Mouse (Mus musculus): ENCODE results near the gene Zdhhc20. TPM values are rescaled to one million over a fixed set of nuclear protein-coding genes. Genes with fewer than 3 reads are reported as not detected.
A peak's percentile ranks its signal among the peaks of the same experiment; 100 is the strongest.

Gene Zdhhc20
- polyA plus RNA-seq, 1 experiment from 2014 or later = 42.4 TPM

GRCm38 (mm10) chr14:57887171-57887570 is 2.9 kb downstream of the Zdhhc20 start:
- Histone ChIP-seq H3K27ac (replicated peaks) (peak overlapping the region; percentile 29), H3K4me3 (no peak overlapping the region), H3K4me2 (0 out of 2 replicates have a peak overlapping the region, but pooled peaks have one; percentile 11), H3K9me3 (no peaks in the 10 kb centered on the region), H3K27me3 (replicated peaks) (no peaks in the 10 kb centered on the region), H3K36me3 (0 out of 2 replicates have a peak, but pooled peaks cover 3% of the 10 kb centered on the region), H3K4me1 (peaks cover 43% of the 10 kb centered on the region), H3K9ac (0 out of 2 replicates have a peak overlapping the region, but pooled peaks have one; percentile 10)
- 69% methylated on average over 8 of the region's 8 CpGs for WGBS
- ATAC-seq (ENCODE audit: extremely low read depth, insufficient number of reproducible peaks, low FRiP score, low TSS enrichment) = no peak

GRCm38 (mm10) chr14:57886032-57886431 is 4.0 kb downstream of the Zdhhc20 start:
- H3K4me3 ChIP-seq = no peak overlapping the region
- no peak for ATAC-seq (ENCODE audit: extremely low read depth, insufficient number of reproducible peaks, low FRiP score, low TSS enrichment)
- no peak overlapping the region for H3K9ac ChIP-seq
- no peaks in the 10 kb centered on the region for H3K9me3 ChIP-seq
- H3K27me3 ChIP-seq (replicated peaks) = no peaks in the 10 kb centered on the region
- 0 out of 2 replicates have a peak, but pooled peaks cover 3% of the 10 kb centered on the region for H3K36me3 ChIP-seq
- H3K27ac ChIP-seq (replicated peaks) = no peak overlapping the region
- H3K4me1 ChIP-seq = peaks cover 54% of the 10 kb centered on the region
- 74% methylated on average over 2 of the region's 2 CpGs for WGBS
- H3K4me2 ChIP-seq = no peak overlapping the region

GRCm38 (mm10) chr14:57883341-57883740 is 6.7 kb downstream of the Zdhhc20 start:
- 88% methylated on average over 3 of the region's 3 CpGs for WGBS
- Histone ChIP-seq H3K36me3 (0 out of 2 replicates have a peak, but pooled peaks cover 3% of the 10 kb centered on the region), H3K4me3 (no peak overlapping the region), H3K27me3 (replicated peaks) (no peaks in the 10 kb centered on the region), H3K9ac (no peak overlapping the region), H3K27ac (replicated peaks) (no peak overlapping the region), H3K9me3 (no peaks in the 10 kb centered on the region), H3K4me2 (no peak overlapping the region), H3K4me1 (peaks cover 59% of the 10 kb centered on the region)
- ATAC-seq (ENCODE audit: extremely low read depth, insufficient number of reproducible peaks, low FRiP score, low TSS enrichment) = no peak

GRCm38 (mm10) chr14:57882720-57883119 is 7.4 kb downstream of the Zdhhc20 start:
- Histone ChIP-seq H3K36me3 (0 out of 2 replicates have a peak, but pooled peaks cover 3% of the 10 kb centered on the region), H3K4me1 (peaks cover 54% of the 10 kb centered on the region), H3K4me2 (no peak overlapping the region), H3K27ac (replicated peaks) (peak overlapping the region; percentile 87), H3K4me3 (no peak overlapping the region), H3K9me3 (no peaks in the 10 kb centered on the region), H3K9ac (no peak overlapping the region), H3K27me3 (replicated peaks) (no peaks in the 10 kb centered on the region)
- WGBS = 51% methylated on average over 4 of the region's 4 CpGs
- no peak for ATAC-seq (ENCODE audit: extremely low read depth, insufficient number of reproducible peaks, low FRiP score, low TSS enrichment)

GRCm38 (mm10) chr14:57881793-57882192 is 8.3 kb downstream of the Zdhhc20 start:
- peak; percentile 71; the same call in 1 of the 2 replicates for ATAC-seq (ENCODE audit: extremely low read depth, insufficient number of reproducible peaks, low FRiP score, low TSS enrichment)
- WGBS = 17% methylated on average over 4 of the region's 4 CpGs

GRCm38 (mm10) chr14:57881074-57881473 is 9.0 kb downstream of the Zdhhc20 start:
- 0 out of 2 replicates have a peak, but pooled peaks cover 3% of the 10 kb centered on the region for H3K36me3 ChIP-seq
- peak overlapping the region; percentile 87 for H3K27ac ChIP-seq (replicated peaks)
- no peak for ATAC-seq (ENCODE audit: extremely low read depth, insufficient number of reproducible peaks, low FRiP score, low TSS enrichment)
- no peak overlapping the region for H3K4me2 ChIP-seq
- no peaks in the 10 kb centered on the region for H3K9me3 ChIP-seq
- H3K4me1 ChIP-seq = peaks cover 43% of the 10 kb centered on the region
- H3K4me3 ChIP-seq = no peak overlapping the region
- H3K9ac ChIP-seq = peak overlapping the region; percentile 54; the same call in 1 of the 2 replicates
- no peaks in the 10 kb centered on the region for H3K27me3 ChIP-seq (replicated peaks)

More at GRCm38 (mm10) chr14:57881793-57882192, 8.3 kb downstream of the Zdhhc20 start:
- Histone ChIP-seq H3K27ac (replicated peaks) (peak overlapping the region; percentile 87), H3K9ac (peak overlapping the region; percentile 54), H3K4me3 (no peak overlapping the region), H3K4me2 (peak overlapping the region; percentile 30), H3K9me3 (no peaks in the 10 kb centered on the region), H3K4me1 (peaks cover 46% of the 10 kb centered on the region), H3K27me3 (replicated peaks) (no peaks in the 10 kb centered on the region), H3K36me3 (0 out of 2 replicates have a peak, but pooled peaks cover 3% of the 10 kb centered on the region)

GRCm38 (mm10) chr14:57877921-57878320 is 12.2 kb downstream of the Zdhhc20 start:
- Histone ChIP-seq H3K4me2 (no peak overlapping the region), H3K9me3 (no peaks in the 10 kb centered on the region), H3K36me3 (peaks cover 12% of the 10 kb centered on the region), H3K4me3 (no peak overlapping the region), H3K4me1 (peaks cover 30% of the 10 kb centered on the region), H3K27me3 (replicated peaks) (no peaks in the 10 kb centered on the region), H3K27ac (replicated peaks) (no peak overlapping the region), H3K9ac (no peak overlapping the region)
- ATAC-seq (ENCODE audit: extremely low read depth, insufficient number of reproducible peaks, low FRiP score, low TSS enrichment) = no peak
- 67% methylated on average over 9 of the region's 9 CpGs for WGBS

- 0 out of 2 replicates have a peak, but pooled peaks cover 7% of the 10 kb centered on the region for H3K4me1 ChIP-seq
- no peak overlapping the region for H3K4me3 ChIP-seq
- H3K36me3 ChIP-seq = peaks cover 69% of the 10 kb centered on the region
- no peaks in the 10 kb centered on the region for H3K9me3 ChIP-seq
- H3K27ac ChIP-seq (replicated peaks) = no peak overlapping the region
- H3K27me3 ChIP-seq (replicated peaks) = no peaks in the 10 kb centered on the region
- WGBS = 90% methylated on average over 3 of the region's 3 CpGs
- no peak for ATAC-seq (ENCODE audit: extremely low read depth, insufficient number of reproducible peaks, low FRiP score, low TSS enrichment)
- H3K4me2 ChIP-seq = no peak overlapping the region
- no peak overlapping the region for H3K9ac ChIP-seq
Observed at GRCm38 (mm10) chr14:57866676-57867276, 23.3 kb downstream of the Zdhhc20 start.

GRCm38 (mm10) chr14:57865256-57865655 is 24.8 kb downstream of the Zdhhc20 start:
- H3K9me3 ChIP-seq = no peaks in the 10 kb centered on the region
- H3K27ac ChIP-seq (replicated peaks) = no peak overlapping the region
- 87% methylated on average over 3 of the region's 3 CpGs for WGBS
- H3K4me2 ChIP-seq = no peak overlapping the region
- H3K4me3 ChIP-seq = no peak overlapping the region
- H3K36me3 ChIP-seq = peaks cover 75% of the 10 kb centered on the region
- no peak for ATAC-seq (ENCODE audit: extremely low read depth, insufficient number of reproducible peaks, low FRiP score, low TSS enrichment)
- no peaks in the 10 kb centered on the region for H3K27me3 ChIP-seq (replicated peaks)
- H3K4me1 ChIP-seq = 0 out of 2 replicates have a peak, but pooled peaks cover 7% of the 10 kb centered on the region
- H3K9ac ChIP-seq = no peak overlapping the region

GRCm38 (mm10) chr14:57863129-57863528 is 26.9 kb downstream of the Zdhhc20 start:
- 46% methylated on average over 2 of the region's 2 CpGs for WGBS
- Histone ChIP-seq H3K9ac (no peak overlapping the region), H3K4me3 (no peak overlapping the region), H3K9me3 (no peaks in the 10 kb centered on the region), H3K4me2 (no peak overlapping the region), H3K27me3 (replicated peaks) (no peaks in the 10 kb centered on the region), H3K36me3 (peaks cover 80% of the 10 kb centered on the region), H3K27ac (replicated peaks) (no peak overlapping the region), H3K4me1 (peaks cover 14% of the 10 kb centered on the region)
- ATAC-seq (ENCODE audit: extremely low read depth, insufficient number of reproducible peaks, low FRiP score, low TSS enrichment) = no peak

GRCm38 (mm10) chr14:57861987-57862412 is 28.1 kb downstream of the Zdhhc20 start:
- no peak for ATAC-seq (ENCODE audit: extremely low read depth, insufficient number of reproducible peaks, low FRiP score, low TSS enrichment)
- H3K4me1 ChIP-seq = peaks cover 14% of the 10 kb centered on the region
- H3K9me3 ChIP-seq = no peaks in the 10 kb centered on the region
- 79% methylated on average over 4 of the region's 4 CpGs for WGBS
- H3K27me3 ChIP-seq (replicated peaks) = no peaks in the 10 kb centered on the region
- H3K4me2 ChIP-seq = no peak overlapping the region
- no peak overlapping the region for H3K27ac ChIP-seq (replicated peaks)
- no peak overlapping the region for H3K4me3 ChIP-seq
- no peak overlapping the region for H3K9ac ChIP-seq
- H3K36me3 ChIP-seq = peaks cover 82% of the 10 kb centered on the region

GRCm38 (mm10) chr14:57859520-57859919 is 30.6 kb downstream of the Zdhhc20 start:
- ATAC-seq (ENCODE audit: extremely low read depth, insufficient number of reproducible peaks, low FRiP score, low TSS enrichment) = no peak
- H3K9ac ChIP-seq = no peak overlapping the region
- H3K4me1 ChIP-seq = peaks cover 14% of the 10 kb centered on the region
- no peak overlapping the region for H3K4me3 ChIP-seq
- H3K27me3 ChIP-seq (replicated peaks) = no peaks in the 10 kb centered on the region
- peaks cover 76% of the 10 kb centered on the region for H3K36me3 ChIP-seq
- H3K9me3 ChIP-seq = no peaks in the 10 kb centered on the region
- H3K27ac ChIP-seq (replicated peaks) = peak overlapping the region; percentile 3; the same call in 1 of the 2 replicates
- H3K4me2 ChIP-seq = no peak overlapping the region

Data from heart, embryonic 13.5 days (tissue).